Mouse (Mus musculus) forebrain, embryonic 11.5 days (tissue): ENCODE results near the gene Tnfrsf14. TPM values are rescaled to one million over a fixed set of nuclear protein-coding genes. Genes with fewer than 3 reads are reported as not detected.

ENCODE experiments used
- ATAC-seq: fragments of 200-750 bp; cut with Nextera tagmentation; replicated peaks from 2 replicates; pipeline ENCODE4 v1.8.0; 2017; ENCODE audit warnings: moderate TSS enrichment; ENCODE audit not compliant: low FRiP score
- DNase-seq: peaks from one replicate; pipeline ENCODE4 v3.0.0-alpha.2; 2017; ENCODE audit warnings: low spot score
- H3K27ac ChIP-seq: fragments of 300-500 bp; sonication (generic); 2 replicates; pipeline ENCODE4 v1.5.1; 2014; ENCODE audit warnings: low read depth, low read length
- H3K27me3 ChIP-seq: fragments of 300-500 bp; sonication (generic); 2 replicates; pipeline ENCODE4 v1.6.1; 2014; ENCODE audit warnings: mild to moderate bottlenecking, low read length, mixed read lengths; ENCODE audit not compliant: control insufficient read depth, insufficient read depth
- H3K36me3 ChIP-seq: fragments of 300-500 bp; sonication (generic); 2 replicates; pipeline ENCODE4 v1.6.1; 2014; ENCODE audit warnings: mild to moderate bottlenecking, low read length, moderate library complexity, mixed read lengths; ENCODE audit not compliant: control insufficient read depth, insufficient read depth
- H3K4me1 ChIP-seq: fragments of 300-500 bp; sonication (generic); replicated peaks from 2 replicates; pipeline ENCODE4 v1.6.1; 2014; ENCODE audit warnings: low read length, mixed read lengths; ENCODE audit not compliant: control insufficient read depth, insufficient read depth
- H3K4me2 ChIP-seq: fragments of 300-500 bp; sonication (generic); 2 replicates; pipeline ENCODE4 v1.6.1; 2014; ENCODE audit warnings: low read depth, mild to moderate bottlenecking, low read length, moderate library complexity, mixed read lengths; ENCODE audit not compliant: severe bottlenecking
- H3K4me3 ChIP-seq: fragments of 300-500 bp; sonication (generic); 2 replicates; pipeline ENCODE4 v1.5.1; 2014; ENCODE audit warnings: low read depth, low read length
- H3K9ac ChIP-seq: fragments of 300-500 bp; sonication (generic); 2 replicates; pipeline ENCODE4 v1.6.1; 2014; ENCODE audit warnings: low read length
- H3K9me3 ChIP-seq: fragments of 300-500 bp; sonication (generic); 2 replicates; pipeline ENCODE4 v1.6.1; 2016; ENCODE audit warnings: low read length, mixed read lengths; ENCODE audit not compliant: control insufficient read depth
- WGBS: fragments of 180-500 bp; shearing (Covaris S2); extraction: QIAGEN DNeasy Blood & Tissue Kit; methylation state at CpG from one replicate; pipeline ENCODE4 v1.1.7; 2014; 5-methylcytosine and 5-hydroxymethylcytosine counted together
- polyA plus RNA-seq: library from polyadenylated mRNA; unstranded; fragments of >200 nt; fragmentation: Nextera tagmentation; extraction: Ambion mirVana; gene quantifications from 2 replicates; pipeline ENCODE4 v1.2.1, GENCODE M21; 2014

Tnfrsf14 gene
- polyA plus RNA-seq, 1 experiment from 2014 or later = 1.4 TPM

GRCm38 (mm10) chr4:154887593-154888250 is 40.6 kb downstream of the Tnfrsf14 start:
- Histone ChIP-seq H3K27me3 (no peaks in the 10 kb centered on the region), H3K9me3 (no peaks in the 10 kb centered on the region), H3K36me3 (no peaks in the 10 kb centered on the region), H3K4me2 (no peak overlapping the region), H3K4me1 (no peaks in the 10 kb centered on the region), H3K9ac (no peak overlapping the region), H3K27ac (no peak overlapping the region), H3K4me3 (no peak overlapping the region)
- no peak for ATAC-seq
- 79% methylated on average over 15 of the region's 15 CpGs for WGBS
- no peak for DNase-seq

GRCm38 (mm10) chr4:154886876-154887592 is 41.3 kb downstream of the Tnfrsf14 start:
- ATAC-seq (no peak), DNase-seq (no peak)
- Histone ChIP-seq H3K27ac (no peak overlapping the region), H3K9ac (no peak overlapping the region), H3K9me3 (no peaks in the 10 kb centered on the region), H3K27me3 (no peaks in the 10 kb centered on the region), H3K4me1 (no peaks in the 10 kb centered on the region), H3K4me2 (no peak overlapping the region), H3K4me3 (no peak overlapping the region), H3K36me3 (no peaks in the 10 kb centered on the region)
- WGBS = 78% methylated on average over 13 of the region's 13 CpGs

- WGBS = 81% methylated on average over 11 of the region's 11 CpGs
Measured at GRCm38 (mm10) chr4:154885416-154885815, 42.9 kb downstream of the Tnfrsf14 start.

GRCm38 (mm10) chr4:154882014-154882659 is 46.2 kb downstream of the Tnfrsf14 start:
- H3K36me3 ChIP-seq = no peaks in the 10 kb centered on the region
- no peaks in the 10 kb centered on the region for H3K27me3 ChIP-seq
- H3K27ac ChIP-seq = no peak overlapping the region
- H3K4me1 ChIP-seq = 0 out of 2 replicates have a peak, but pooled peaks cover 2% of the 10 kb centered on the region
- no peak overlapping the region for H3K9ac ChIP-seq
- no peak overlapping the region for H3K4me3 ChIP-seq
- no peak for DNase-seq
- no peak for ATAC-seq
- H3K9me3 ChIP-seq = no peaks in the 10 kb centered on the region
- 32% methylated on average over 14 of the region's 14 CpGs for WGBS
- no peak overlapping the region for H3K4me2 ChIP-seq

More at GRCm38 (mm10) chr4:154885416-154885815, 42.9 kb downstream of the Tnfrsf14 start:
- no peaks in the 10 kb centered on the region for H3K9me3 ChIP-seq
- no peaks in the 10 kb centered on the region for H3K36me3 ChIP-seq
- DNase-seq (no peak), ATAC-seq (no peak)
- no peaks in the 10 kb centered on the region for H3K27me3 ChIP-seq
- no peak overlapping the region for H3K9ac ChIP-seq
- no peaks in the 10 kb centered on the region for H3K4me1 ChIP-seq
- H3K4me3 ChIP-seq = no peak overlapping the region
- H3K27ac ChIP-seq = no peak overlapping the region
- H3K4me2 ChIP-seq = no peak overlapping the region

- H3K4me2 ChIP-seq = no peak overlapping the region
- no peak for ATAC-seq
- H3K27me3 ChIP-seq = no peaks in the 10 kb centered on the region
Measured at GRCm38 (mm10) chr4:154880730-154881129, 47.6 kb downstream of the Tnfrsf14 start.

GRCm38 (mm10) chr4:154877864-154878548 is 50.4 kb downstream of the Tnfrsf14 start:
- peak overlapping the region; percentile 54 for H3K9ac ChIP-seq
- peak overlapping the region; percentile 27 for H3K4me3 ChIP-seq
- peak; percentile 96 for ATAC-seq
- H3K36me3 ChIP-seq = no peaks in the 10 kb centered on the region
- DNase-seq = peak; percentile 97
- 0 out of 2 replicates have a peak, but pooled peaks cover 2% of the 10 kb centered on the region for H3K4me1 ChIP-seq
- H3K4me2 ChIP-seq = peak overlapping the region; percentile 57
- WGBS = 12% methylated on average over 18 of the region's 18 CpGs
- H3K9me3 ChIP-seq = no peaks in the 10 kb centered on the region
- H3K27me3 ChIP-seq = no peaks in the 10 kb centered on the region
- peak overlapping the region; percentile 41; the same call in 1 of the 2 replicates for H3K27ac ChIP-seq

More at GRCm38 (mm10) chr4:154880730-154881129, 47.6 kb downstream of the Tnfrsf14 start:
- DNase-seq = no peak
- Histone ChIP-seq H3K9me3 (no peaks in the 10 kb centered on the region), H3K4me3 (no peak overlapping the region), H3K36me3 (no peaks in the 10 kb centered on the region), H3K9ac (no peak overlapping the region), H3K27ac (no peak overlapping the region), H3K4me1 (0 out of 2 replicates have a peak, but pooled peaks cover 2% of the 10 kb centered on the region)
- 85% methylated on average over 6 of the region's 6 CpGs for WGBS

- ATAC-seq (no peak), DNase-seq (no peak)
- 80% methylated on average over 6 of the region's 6 CpGs for WGBS
- H3K27me3 ChIP-seq = peaks cover 2% of the 10 kb centered on the region; the same call in 1 of the 2 replicates
- H3K9ac ChIP-seq = no peak overlapping the region
- H3K36me3 ChIP-seq = no peaks in the 10 kb centered on the region
- H3K4me3 ChIP-seq = no peak overlapping the region
- H3K4me2 ChIP-seq = no peak overlapping the region
- H3K4me1 ChIP-seq = peaks cover 4% of the 10 kb centered on the region; the same call in 1 of the 2 replicates
- H3K9me3 ChIP-seq = no peaks in the 10 kb centered on the region
- no peak overlapping the region for H3K27ac ChIP-seq
Measured at GRCm38 (mm10) chr4:154873186-154873585, 55.2 kb downstream of the Tnfrsf14 start.
